Mouse (Mus musculus) right cerebral cortex, adult 18-20 months (tissue): ENCODE measurements around the gene Olfr365.

Experiments used
- DNase-seq: peaks from one replicate; pipeline ENCODE4 v3.0.0; 2022; ENCODE audit warnings: mixed read lengths

Olfr365 gene

DNA sequence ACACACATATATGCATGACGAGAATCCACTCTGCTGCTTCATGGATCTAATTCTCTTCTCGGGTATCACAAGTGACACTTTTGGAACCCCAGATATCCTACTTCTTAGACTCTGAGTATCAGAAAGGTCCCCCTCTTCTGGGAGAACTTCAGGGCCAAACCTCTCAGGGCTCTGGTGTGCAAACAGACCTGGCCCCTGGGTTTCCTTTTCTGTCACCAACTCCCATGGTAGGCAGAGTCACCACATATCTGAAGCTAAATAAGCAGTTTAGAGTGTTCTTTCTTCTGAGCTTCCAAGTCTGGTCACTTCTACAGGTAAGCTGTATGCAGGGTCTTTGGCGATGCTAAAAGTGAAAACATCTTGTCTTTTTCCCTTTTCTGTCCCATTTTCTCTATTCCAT is at the start of gene Olfr365:
Olfr365 (plus strand) TSS at position 301 of the 400 bp plus-strand sequence.
- no peak for DNase-seq

DNA sequence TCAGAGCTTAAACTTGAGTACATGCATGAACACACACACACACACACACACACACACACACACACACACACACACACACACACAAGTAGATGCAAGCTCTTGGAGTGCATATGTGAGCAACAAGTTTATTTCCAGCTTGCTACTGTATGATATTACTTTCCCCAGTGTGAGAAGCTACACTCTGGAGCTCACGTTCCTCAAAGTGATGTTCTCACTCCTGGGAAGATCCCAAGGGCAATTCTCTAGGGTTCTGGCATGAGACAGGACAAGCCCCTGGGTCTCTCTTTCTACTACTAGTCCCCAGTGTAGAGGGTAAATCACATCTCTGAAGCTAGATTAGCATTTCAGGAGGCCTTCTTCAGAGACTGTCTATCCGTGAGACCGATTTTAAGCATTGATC is 49.0 kb upstream of the Olfr365 start, which contains the start of gene Olfr364-ps1:
Olfr364-ps1 (plus strand) TSS at position 301 of the 400 bp plus-strand sequence.
- DNase-seq = no peak

DNA sequence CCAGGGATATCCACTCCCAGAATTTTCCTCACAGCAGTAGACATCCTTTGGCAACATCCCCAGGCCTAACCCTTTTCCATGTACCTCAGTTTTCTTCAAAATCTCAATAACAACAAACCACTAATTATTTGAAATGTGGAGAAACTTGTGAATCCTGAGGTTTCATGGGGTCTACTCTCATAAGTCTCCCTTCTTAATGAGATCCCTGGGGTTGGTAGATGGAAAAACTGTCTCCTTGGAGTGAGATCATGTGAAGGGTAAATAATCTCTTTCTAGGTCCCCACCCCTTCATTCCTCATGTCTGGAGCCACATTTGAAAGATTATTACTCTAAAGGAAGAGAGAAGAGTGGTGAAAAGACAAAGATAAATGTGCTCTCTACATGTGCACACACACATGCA is 23.3 kb downstream of the Olfr365 start, which contains the start of gene Olfr366:
Olfr366 (plus strand) TSS at position 301 of the 400 bp plus-strand sequence.
- DNase-seq = no peak
